Mouse (Mus musculus): ENCODE results near the gene Pi4k2a. TPM values are rescaled to one million over a fixed set of nuclear protein-coding genes. Genes with fewer than 3 reads are reported as not detected.

Pi4k2a gene
- polyA plus RNA-seq, 2 experiments, result 29.9 to 34.4 TPM

GRCm38 (mm10) chr19:42164188-42164587 lies 73.9 kb downstream of the Pi4k2a start:
- no peaks in the 10 kb centered on the region for H3K9me3 ChIP-seq (ENCODE audit: control insufficient read depth, low read length)
- H3K27me3 ChIP-seq (ENCODE audit: control insufficient read depth, insufficient read depth, low read length), result 0 out of 2 replicates have a peak, but pooled peaks cover under 1% of the 10 kb centered on the region
- ATAC-seq (ENCODE audit: low FRiP score, low read depth), result no peak
- no peak for TF ChIP-seq POLR2A (IDR thresholded peaks at IDR 0.05; ENCODE audit: borderline replicate concordance, extremely low read depth, insufficient read depth, insufficient read length)
- no peak overlapping the region for H3K9ac ChIP-seq (ENCODE audit: low read depth, low read length, severe bottlenecking)
- 34% methylated on average over 7 of the region's 7 CpGs for WGBS
- no peak overlapping the region for H3K4me2 ChIP-seq (replicated peaks; ENCODE audit: low read depth, low read length, severe bottlenecking)
- H3K4me1 ChIP-seq (ENCODE audit: control insufficient read depth, insufficient read depth, low read length), result no peaks in the 10 kb centered on the region
- no peaks in the 10 kb centered on the region for H3K36me3 ChIP-seq (ENCODE audit: control insufficient read depth, insufficient read depth, low read length)
- no peak overlapping the region for H3K27ac ChIP-seq (replicated peaks; ENCODE audit: low read depth, low read length)
- H3K4me3 ChIP-seq (replicated peaks; ENCODE audit: low read length), result no peak overlapping the region
- DNase-seq (ENCODE audit: low spot score), result no peak

DNA sequence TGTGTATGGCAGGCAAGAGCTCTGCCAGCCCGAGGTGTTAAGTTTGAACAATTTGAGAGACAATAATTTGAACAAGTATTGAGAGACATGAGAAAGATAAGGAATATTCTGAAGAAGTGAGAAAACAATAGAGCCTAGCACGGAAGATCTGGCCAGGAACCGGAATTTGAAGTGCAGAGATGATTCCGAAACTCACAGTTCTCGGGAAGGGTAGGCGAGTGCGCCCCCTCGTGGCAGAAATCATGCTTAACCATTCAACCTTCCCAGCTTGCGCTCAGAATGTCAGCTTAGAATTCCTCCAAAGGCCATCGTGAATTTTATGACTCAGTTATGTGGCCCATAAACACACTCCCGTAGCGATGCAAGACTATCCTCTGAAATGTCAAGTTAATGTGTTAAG lies 75.9 kb downstream of the Pi4k2a start:
- peak; percentile 86 for DNase-seq (ENCODE audit: low spot score)
- Histone ChIP-seq H3K27me3 (ENCODE audit: control insufficient read depth, insufficient read depth, low read length) (0 out of 2 replicates have a peak, but pooled peaks cover 2% of the 10 kb centered on the region), H3K4me1 (ENCODE audit: control insufficient read depth, insufficient read depth, low read length) (peaks cover 4% of the 10 kb centered on the region; the same call in 1 of the 2 replicates), H3K9ac (ENCODE audit: low read depth, low read length, severe bottlenecking) (peak overlapping the region; percentile 22; the same call in 1 of the 2 replicates), H3K4me3 (replicated peaks; ENCODE audit: low read length) (0 out of 2 replicates have a peak overlapping the region, but pooled peaks have one; percentile 13), H3K27ac (replicated peaks; ENCODE audit: low read depth, low read length) (no peak overlapping the region), H3K36me3 (ENCODE audit: control insufficient read depth, insufficient read depth, low read length) (no peaks in the 10 kb centered on the region), H3K4me2 (replicated peaks; ENCODE audit: low read depth, low read length, severe bottlenecking) (peak overlapping the region; percentile 41), H3K9me3 (ENCODE audit: control insufficient read depth, low read length) (no peaks in the 10 kb centered on the region)
- ATAC-seq (ENCODE audit: low FRiP score, low read depth), result peak; percentile 31
- WGBS, result 6% methylated on average over 12 of the region's 12 CpGs
- TF ChIP-seq POLR2A (IDR thresholded peaks at IDR 0.05; ENCODE audit: borderline replicate concordance, extremely low read depth, insufficient read depth, insufficient read length), result no peak

- DNase-seq (ENCODE audit: low spot score) (no peak), ATAC-seq (ENCODE audit: low FRiP score, low read depth) (no peak)
- Histone ChIP-seq H3K36me3 (ENCODE audit: control insufficient read depth, insufficient read depth, low read length) (no peaks in the 10 kb centered on the region), H3K4me3 (replicated peaks; ENCODE audit: low read length) (no peak overlapping the region), H3K4me2 (replicated peaks; ENCODE audit: low read depth, low read length, severe bottlenecking) (no peak overlapping the region), H3K4me1 (ENCODE audit: control insufficient read depth, insufficient read depth, low read length) (peaks cover 10% of the 10 kb centered on the region), H3K27ac (replicated peaks; ENCODE audit: low read depth, low read length) (no peak overlapping the region), H3K9ac (ENCODE audit: low read depth, low read length, severe bottlenecking) (no peak overlapping the region), H3K9me3 (ENCODE audit: control insufficient read depth, low read length) (no peaks in the 10 kb centered on the region), H3K27me3 (ENCODE audit: control insufficient read depth, insufficient read depth, low read length) (0 out of 2 replicates have a peak, but pooled peaks cover 2% of the 10 kb centered on the region)
- TF ChIP-seq POLR2A (IDR thresholded peaks at IDR 0.05; ENCODE audit: borderline replicate concordance, extremely low read depth, insufficient read depth, insufficient read length), result no peak
- WGBS, result 27% methylated on average over 3 of the region's 3 CpGs
These were observed 76.5 kb downstream of the Pi4k2a start for GRCm38 (mm10) chr19:42166766-42167165.

DNA sequence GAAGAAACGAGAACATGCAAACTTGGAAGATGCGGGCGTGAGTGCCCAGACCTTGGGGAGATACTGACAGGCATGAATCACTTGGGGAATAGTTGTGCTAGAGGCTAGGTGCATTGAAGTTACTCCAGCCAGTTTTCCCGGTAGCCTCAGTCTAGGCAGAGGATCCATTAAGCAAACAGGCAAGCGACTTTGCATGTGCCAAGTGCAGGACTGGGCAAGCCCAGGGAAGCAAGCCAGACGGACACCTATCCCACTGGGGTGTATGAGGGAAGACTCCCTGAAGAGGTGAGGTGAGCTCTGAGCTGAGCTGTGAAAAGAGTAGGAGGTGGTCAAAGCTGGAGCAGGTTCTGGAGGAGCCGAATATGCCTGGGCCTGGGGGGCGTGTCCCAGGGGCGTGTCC lies 77.2 kb downstream of the Pi4k2a start:
- no peaks in the 10 kb centered on the region for H3K9me3 ChIP-seq (ENCODE audit: control insufficient read depth, low read length)
- no peak overlapping the region for H3K27ac ChIP-seq (replicated peaks; ENCODE audit: low read depth, low read length)
- no peak for TF ChIP-seq POLR2A (IDR thresholded peaks at IDR 0.05; ENCODE audit: borderline replicate concordance, extremely low read depth, insufficient read depth, insufficient read length)
- no peak overlapping the region for H3K4me2 ChIP-seq (replicated peaks; ENCODE audit: low read depth, low read length, severe bottlenecking)
- H3K36me3 ChIP-seq (ENCODE audit: control insufficient read depth, insufficient read depth, low read length), result no peaks in the 10 kb centered on the region
- 0 out of 2 replicates have a peak, but pooled peaks cover 2% of the 10 kb centered on the region for H3K27me3 ChIP-seq (ENCODE audit: control insufficient read depth, insufficient read depth, low read length)
- no peak overlapping the region for H3K9ac ChIP-seq (ENCODE audit: low read depth, low read length, severe bottlenecking)
- no peak overlapping the region for H3K4me3 ChIP-seq (replicated peaks; ENCODE audit: low read length)
- H3K4me1 ChIP-seq (ENCODE audit: control insufficient read depth, insufficient read depth, low read length), result peaks cover 11% of the 10 kb centered on the region
- 61% methylated on average over 9 of the region's 9 CpGs for WGBS
- DNase-seq (ENCODE audit: low spot score) (no peak), ATAC-seq (ENCODE audit: low FRiP score, low read depth) (no peak)

DNA sequence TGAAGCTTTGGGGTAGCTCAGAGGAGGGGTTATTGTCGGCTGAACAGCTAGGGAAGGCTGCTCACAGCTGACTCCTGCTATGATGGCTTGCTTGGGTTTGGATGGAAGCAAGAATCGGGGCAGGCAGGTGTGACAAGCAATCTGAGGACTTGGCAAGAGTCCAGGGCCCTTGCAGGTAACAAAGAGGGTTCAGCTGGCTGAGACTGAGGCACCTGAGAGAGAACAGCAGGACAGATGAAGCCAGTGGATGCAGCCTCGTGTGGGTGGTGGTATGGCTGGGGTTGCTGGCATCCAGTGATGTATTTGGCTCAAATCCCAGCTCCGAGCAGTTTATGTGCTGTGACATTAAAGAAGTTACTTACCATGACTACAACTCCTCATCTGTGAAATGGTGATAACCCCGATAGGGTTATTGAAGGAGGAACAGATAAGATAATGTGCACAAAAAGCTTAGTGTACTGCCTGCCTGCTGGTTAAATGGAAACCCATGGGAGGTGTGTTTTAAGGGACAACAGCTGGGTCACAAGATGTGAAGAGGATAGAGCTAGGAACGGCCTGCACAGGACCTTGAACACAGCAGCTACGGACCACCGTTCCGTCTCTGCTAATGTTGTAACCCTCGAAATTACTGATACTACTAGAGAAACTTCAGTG lies 79.2 kb downstream of the Pi4k2a start:
- WGBS, result 69% methylated on average over 10 of the region's 10 CpGs
- no peak for TF ChIP-seq POLR2A (IDR thresholded peaks at IDR 0.05; ENCODE audit: borderline replicate concordance, extremely low read depth, insufficient read depth, insufficient read length)
- Histone ChIP-seq H3K9me3 (ENCODE audit: control insufficient read depth, low read length) (no peaks in the 10 kb centered on the region), H3K4me3 (replicated peaks; ENCODE audit: low read length) (no peak overlapping the region), H3K9ac (ENCODE audit: low read depth, low read length, severe bottlenecking) (0 out of 2 replicates have a peak overlapping the region, but pooled peaks have one; percentile 16), H3K36me3 (ENCODE audit: control insufficient read depth, insufficient read depth, low read length) (no peaks in the 10 kb centered on the region), H3K27ac (replicated peaks; ENCODE audit: low read depth, low read length) (no peak overlapping the region), H3K27me3 (ENCODE audit: control insufficient read depth, insufficient read depth, low read length) (0 out of 2 replicates have a peak, but pooled peaks cover 2% of the 10 kb centered on the region), H3K4me1 (ENCODE audit: control insufficient read depth, insufficient read depth, low read length) (peaks cover 11% of the 10 kb centered on the region), H3K4me2 (replicated peaks; ENCODE audit: low read depth, low read length, severe bottlenecking) (no peak overlapping the region)
- DNase-seq (ENCODE audit: low spot score), result no peak
- no peak for ATAC-seq (ENCODE audit: low FRiP score, low read depth)
